Mouse (Mus musculus) embryonic facial prominence, embryonic 12.5 days (tissue): Measurements from ENCODE around the gene Cmc2. TPM values are rescaled to one million over a fixed set of nuclear protein-coding genes. Genes with fewer than 3 reads are reported as not detected.

Experiments
- ATAC-seq: fragments of 200-750 bp; cut with Nextera tagmentation; 2 replicates; pipeline ENCODE4 v1.8.0; 2017; ENCODE audit not compliant: insufficient number of reproducible peaks, insufficient read depth, low FRiP score, low TSS enrichment
- H3K27ac ChIP-seq: fragments of 300-500 bp; sonication (generic); 2 replicates; pipeline ENCODE4 v1.5.1; 2016; ENCODE audit warnings: mild to moderate bottlenecking
- H3K27me3 ChIP-seq: fragments of 300-500 bp; sonication (generic); 2 replicates; pipeline ENCODE4 v1.6.1; 2016; ENCODE audit warnings: mild to moderate bottlenecking, moderate library complexity
- H3K36me3 ChIP-seq: fragments of 300-500 bp; sonication (generic); 2 replicates; pipeline ENCODE4 v1.6.1; 2016; ENCODE audit warnings: mild to moderate bottlenecking
- H3K4me1 ChIP-seq: fragments of 300-500 bp; sonication (generic); 2 replicates; pipeline ENCODE4 v1.6.1; 2016
- H3K4me2 ChIP-seq: fragments of 300-500 bp; sonication (generic); replicated peaks from 2 replicates; pipeline ENCODE4 v1.6.1; 2016; ENCODE audit warnings: mild to moderate bottlenecking, moderate library complexity
- H3K4me3 ChIP-seq: fragments of 300-500 bp; sonication (generic); 2 replicates; pipeline ENCODE4 v1.5.1; 2016; ENCODE audit warnings: mild to moderate bottlenecking
- H3K9ac ChIP-seq: fragments of 300-500 bp; sonication (generic); 2 replicates; pipeline ENCODE4 v1.6.1; 2016; ENCODE audit warnings: mild to moderate bottlenecking, moderate library complexity
- H3K9me3 ChIP-seq: fragments of 300-500 bp; sonication (generic); 2 replicates; pipeline ENCODE4 v1.6.1; 2016; ENCODE audit warnings: mild to moderate bottlenecking, moderate library complexity
- WGBS: fragments of 180-500 bp; shearing (Covaris S2); methylation state at CpG from one replicate; pipeline ENCODE4 v1.1.7; 2016; 5-methylcytosine and 5-hydroxymethylcytosine counted together
- polyA plus RNA-seq: library from polyadenylated mRNA; unstranded; fragments of >200 nt; fragmentation: Nextera tagmentation; extraction: Ambion mirVana; gene quantifications from 2 replicates; pipeline ENCODE4 v1.2.1, GENCODE M21; 2016

Gene Cmc2
- 74.5 and 79.6 TPM in 2 replicates for polyA plus RNA-seq

DNA sequence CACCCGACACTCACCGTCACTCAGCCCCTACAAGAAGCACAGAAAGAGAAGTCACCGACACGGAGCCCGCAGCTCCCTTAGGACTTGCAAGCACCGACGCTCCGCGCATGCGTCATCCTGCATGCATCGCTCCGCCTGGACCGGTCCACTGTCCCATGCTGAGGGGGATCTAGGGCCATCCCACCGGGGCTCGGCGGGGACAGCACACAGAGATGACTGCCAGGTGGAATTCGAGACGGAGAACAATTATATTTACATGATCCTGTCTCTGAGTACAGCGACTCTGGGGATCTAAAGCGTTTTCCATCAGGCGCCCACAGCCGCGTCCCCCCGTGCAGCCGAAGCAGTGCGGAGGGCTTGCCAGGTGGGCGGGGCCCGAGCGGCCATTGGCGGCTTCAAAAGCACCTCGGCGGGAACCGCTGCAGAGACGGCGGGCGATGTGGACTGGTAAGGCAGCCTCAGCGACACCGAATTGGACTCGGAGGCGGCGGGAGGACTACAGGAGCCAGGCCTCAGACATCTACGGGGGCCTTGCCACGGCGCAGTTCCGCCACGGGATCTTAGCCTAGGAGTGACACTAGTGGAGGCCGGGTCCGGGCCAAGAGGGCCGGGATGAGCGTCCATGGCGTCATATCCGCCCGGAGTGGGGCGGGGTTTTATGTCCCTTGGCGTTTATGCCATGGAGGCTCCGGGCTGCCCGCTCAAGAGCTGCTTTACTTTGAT lies at the start of gene Cmc2, which contains the start of gene Cenpn:
Cmc2 (minus strand) TSS at position 119 of the 723 bp plus-strand sequence.
Cenpn (plus strand) TSS at position 394 of the 723 bp plus-strand sequence.
- peaks cover 15% of the 10 kb centered on the region for H3K4me1 ChIP-seq
- peak within 1 kb of the TSS; percentile 80 for H3K9ac ChIP-seq
- WGBS: under 1% methylated on average over 57 of the region's 57 CpGs
- no peaks in the 10 kb centered on the region for H3K9me3 ChIP-seq
- H3K4me2 ChIP-seq: peak within 1 kb of the TSS; percentile 65
- peaks cover 14% of the 10 kb centered on the region; the same call in 1 of the 2 replicates for H3K36me3 ChIP-seq
- H3K27me3 ChIP-seq: no peaks in the 10 kb centered on the region
- ATAC-seq: peak; percentile 91
- H3K4me3 ChIP-seq: peak within 1 kb of the TSS; percentile 72
- peak within 1 kb of the TSS; percentile 73 for H3K27ac ChIP-seq

DNA sequence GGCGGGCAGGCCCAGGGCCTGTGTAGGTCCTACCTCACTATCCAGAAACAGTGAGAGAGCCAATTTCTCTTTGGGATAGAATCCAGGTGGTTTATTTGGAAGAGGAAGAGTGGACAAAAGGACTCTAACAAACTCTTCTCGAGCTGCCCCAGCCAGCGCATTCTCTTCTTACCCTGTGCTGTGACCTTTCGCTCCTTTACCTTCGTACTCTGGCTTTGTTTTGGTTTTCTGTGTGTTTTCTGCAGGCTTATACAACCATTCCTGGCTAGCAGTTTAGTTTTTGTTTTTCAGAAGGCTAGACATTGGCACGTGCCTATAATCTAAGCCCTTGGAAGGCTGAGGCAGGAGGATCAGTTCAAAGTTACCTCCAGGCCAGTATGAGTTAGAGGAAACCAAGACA lies 48.3 kb upstream of the Cmc2 start:
- no peak overlapping the region for H3K4me3 ChIP-seq
- H3K4me2 ChIP-seq: no peak overlapping the region
- no peaks in the 10 kb centered on the region for H3K36me3 ChIP-seq
- 80% methylated on average over 6 of the region's 6 CpGs for WGBS
- no peaks in the 10 kb centered on the region for H3K4me1 ChIP-seq
- no peaks in the 10 kb centered on the region for H3K27me3 ChIP-seq
- H3K9me3 ChIP-seq: no peaks in the 10 kb centered on the region
- no peak overlapping the region for H3K9ac ChIP-seq
- no peak for ATAC-seq
- no peak overlapping the region for H3K27ac ChIP-seq

DNA sequence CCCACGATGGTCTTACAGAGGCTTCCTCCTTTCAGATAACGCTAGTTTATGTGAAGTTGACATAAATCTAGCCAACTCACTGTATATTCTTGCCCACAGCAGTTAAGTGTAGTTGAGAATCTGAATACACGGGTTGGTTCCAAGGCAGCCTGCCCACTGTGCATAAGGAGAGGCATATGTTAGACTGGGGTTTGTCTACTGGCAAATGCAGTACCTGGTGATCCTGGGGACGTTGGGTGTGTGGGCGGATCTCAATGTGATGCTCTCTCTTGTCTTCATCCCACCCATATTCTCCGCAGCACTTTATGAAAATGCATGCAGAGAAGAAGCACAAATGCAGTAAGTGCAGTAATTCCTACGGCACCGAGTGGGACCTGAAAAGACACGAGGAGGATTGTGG lies 33.2 kb upstream of the Cmc2 start:
- Histone ChIP-seq H3K4me1 (no peaks in the 10 kb centered on the region), H3K27me3 (no peaks in the 10 kb centered on the region), H3K36me3 (peaks cover 59% of the 10 kb centered on the region), H3K4me3 (no peak overlapping the region), H3K4me2 (no peak overlapping the region), H3K9ac (no peak overlapping the region), H3K9me3 (no peaks in the 10 kb centered on the region), H3K27ac (no peak overlapping the region)
- ATAC-seq: no peak
- WGBS: 93% methylated on average over 9 of the region's 9 CpGs

DNA sequence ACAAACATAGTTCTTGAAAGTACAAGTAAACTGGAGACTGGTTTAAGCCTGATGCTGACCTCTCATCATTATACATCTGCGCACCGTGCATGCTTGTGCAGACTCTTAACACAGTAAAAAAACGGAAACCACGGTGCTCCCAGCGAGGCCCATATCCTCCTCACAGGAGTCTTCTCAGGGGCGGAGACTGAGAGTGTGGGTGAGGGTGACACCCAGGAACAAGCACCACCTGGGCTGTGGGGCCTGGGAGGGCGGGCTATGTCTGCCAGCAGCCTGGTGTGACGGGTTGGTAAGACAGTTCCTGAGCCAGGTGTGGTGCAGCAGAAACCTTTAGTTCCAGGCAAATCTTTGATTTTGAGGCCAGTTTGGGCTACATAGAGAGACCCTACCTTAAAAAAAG lies 31.2 kb upstream of the Cmc2 start:
- 89% methylated on average over 8 of the region's 8 CpGs for WGBS
- no peaks in the 10 kb centered on the region for H3K9me3 ChIP-seq
- no peak overlapping the region for H3K4me3 ChIP-seq
- peaks cover 45% of the 10 kb centered on the region for H3K36me3 ChIP-seq
- ATAC-seq: no peak
- no peak overlapping the region for H3K4me2 ChIP-seq
- H3K27me3 ChIP-seq: no peaks in the 10 kb centered on the region
- no peaks in the 10 kb centered on the region for H3K4me1 ChIP-seq
- no peak overlapping the region for H3K27ac ChIP-seq
- H3K9ac ChIP-seq: no peak overlapping the region

DNA sequence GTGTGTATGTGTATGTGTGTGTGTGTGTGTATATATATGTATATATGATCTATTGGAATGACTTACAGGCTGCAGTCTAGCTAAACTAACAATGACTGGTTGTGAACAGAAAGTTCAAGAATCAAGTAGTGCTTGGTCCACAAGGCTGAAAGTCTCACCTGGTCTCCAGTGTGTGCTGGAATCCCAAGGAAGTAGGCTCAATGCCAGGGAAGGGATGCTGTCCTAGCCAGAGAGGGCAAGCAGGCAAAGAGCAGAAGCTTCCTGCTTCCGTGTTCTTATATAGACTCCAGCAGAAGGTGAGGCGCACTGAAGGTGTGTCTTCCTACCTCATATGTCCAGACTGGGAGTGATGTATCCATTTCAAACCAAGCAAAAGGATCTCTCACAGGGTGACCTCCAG lies 30.5 kb upstream of the Cmc2 start:
- H3K4me3 ChIP-seq: no peak overlapping the region
- peaks cover 39% of the 10 kb centered on the region for H3K36me3 ChIP-seq
- H3K4me1 ChIP-seq: no peaks in the 10 kb centered on the region
- no peaks in the 10 kb centered on the region for H3K9me3 ChIP-seq
- 93% methylated on average over 2 of the region's 2 CpGs for WGBS
- no peak overlapping the region for H3K9ac ChIP-seq
- no peaks in the 10 kb centered on the region for H3K27me3 ChIP-seq
- no peak overlapping the region for H3K4me2 ChIP-seq
- no peak for ATAC-seq
- no peak overlapping the region for H3K27ac ChIP-seq

DNA sequence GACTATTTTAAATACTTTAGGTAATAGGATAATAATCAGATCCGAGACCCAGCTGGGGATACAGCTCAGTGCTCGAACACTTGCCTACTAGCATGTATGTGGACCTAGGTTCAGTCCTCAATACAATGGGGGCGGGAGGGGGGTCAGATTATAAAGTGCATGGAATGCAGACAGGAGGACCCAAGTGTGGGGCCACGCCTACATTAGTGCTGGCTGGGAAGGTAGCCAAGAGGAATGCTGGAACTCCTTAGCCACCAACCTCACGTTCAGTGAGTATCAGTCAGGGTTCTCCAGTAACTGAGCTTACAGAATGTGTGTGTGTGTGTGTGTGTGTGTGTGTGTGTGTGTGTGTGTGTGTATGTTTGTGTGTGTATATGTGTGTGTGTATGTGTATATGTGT lies 30.1 kb upstream of the Cmc2 start:
- Histone ChIP-seq H3K27ac (no peak overlapping the region), H3K4me1 (no peaks in the 10 kb centered on the region), H3K4me2 (no peak overlapping the region), H3K4me3 (no peak overlapping the region), H3K9ac (no peak overlapping the region), H3K9me3 (no peaks in the 10 kb centered on the region), H3K36me3 (peaks cover 35% of the 10 kb centered on the region), H3K27me3 (no peaks in the 10 kb centered on the region)
- 69% methylated on average over 5 of the region's 5 CpGs for WGBS
- ATAC-seq: no peak

DNA sequence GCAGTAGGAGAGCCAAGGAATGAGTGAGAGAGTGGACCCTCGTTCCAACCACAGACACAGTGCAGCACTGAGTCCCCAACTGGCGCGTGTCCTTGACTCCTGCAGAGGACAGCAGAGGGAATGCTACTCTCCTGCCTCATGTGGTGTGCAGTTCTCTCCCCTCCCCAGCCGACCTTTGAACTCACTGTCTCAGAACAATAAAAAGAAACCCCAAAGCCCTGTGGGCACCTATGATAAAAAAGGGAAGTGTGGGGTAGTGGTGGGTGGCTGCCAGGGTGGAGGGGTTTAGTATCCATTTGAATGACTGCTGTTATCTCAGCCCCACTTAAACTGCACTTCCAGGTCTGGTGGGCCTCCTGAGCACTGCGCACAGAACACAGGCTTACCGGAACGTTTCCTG lies 26.3 kb upstream of the Cmc2 start:
- H3K36me3 ChIP-seq: no peaks in the 10 kb centered on the region
- no peak overlapping the region for H3K9ac ChIP-seq
- no peak overlapping the region for H3K4me2 ChIP-seq
- no peak overlapping the region for H3K4me3 ChIP-seq
- H3K4me1 ChIP-seq: peaks cover 12% of the 10 kb centered on the region
- no peak overlapping the region for H3K27ac ChIP-seq
- H3K27me3 ChIP-seq: no peaks in the 10 kb centered on the region
- no peak for ATAC-seq
- H3K9me3 ChIP-seq: no peaks in the 10 kb centered on the region
- 89% methylated on average over 7 of the region's 7 CpGs for WGBS

DNA sequence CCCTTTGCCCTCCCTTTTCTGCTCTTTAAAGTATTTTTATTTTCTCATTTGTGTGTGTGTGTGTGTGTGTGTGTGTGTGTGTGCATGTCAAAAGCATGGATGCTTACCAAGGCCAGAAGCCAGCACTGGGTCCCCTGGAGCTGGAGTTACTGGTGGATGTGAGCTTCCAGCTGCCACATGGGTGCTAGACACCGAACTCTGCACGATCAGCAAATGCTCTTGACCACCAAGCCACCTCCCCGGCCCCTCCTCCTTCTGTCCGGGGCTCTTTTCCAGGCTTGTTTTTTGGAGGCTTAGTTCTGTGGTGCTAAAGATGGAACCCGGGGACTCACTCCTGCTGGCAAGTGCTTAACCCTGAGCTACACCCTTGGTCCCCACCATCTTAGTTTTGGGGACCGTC lies 25.6 kb upstream of the Cmc2 start:
- Histone ChIP-seq H3K27me3 (no peaks in the 10 kb centered on the region), H3K4me1 (peaks cover 12% of the 10 kb centered on the region), H3K36me3 (no peaks in the 10 kb centered on the region), H3K4me2 (no peak overlapping the region), H3K27ac (no peak overlapping the region), H3K9me3 (no peaks in the 10 kb centered on the region), H3K4me3 (no peak overlapping the region), H3K9ac (no peak overlapping the region)
- 81% methylated on average over 6 of the region's 6 CpGs for WGBS
- ATAC-seq: no peak

DNA sequence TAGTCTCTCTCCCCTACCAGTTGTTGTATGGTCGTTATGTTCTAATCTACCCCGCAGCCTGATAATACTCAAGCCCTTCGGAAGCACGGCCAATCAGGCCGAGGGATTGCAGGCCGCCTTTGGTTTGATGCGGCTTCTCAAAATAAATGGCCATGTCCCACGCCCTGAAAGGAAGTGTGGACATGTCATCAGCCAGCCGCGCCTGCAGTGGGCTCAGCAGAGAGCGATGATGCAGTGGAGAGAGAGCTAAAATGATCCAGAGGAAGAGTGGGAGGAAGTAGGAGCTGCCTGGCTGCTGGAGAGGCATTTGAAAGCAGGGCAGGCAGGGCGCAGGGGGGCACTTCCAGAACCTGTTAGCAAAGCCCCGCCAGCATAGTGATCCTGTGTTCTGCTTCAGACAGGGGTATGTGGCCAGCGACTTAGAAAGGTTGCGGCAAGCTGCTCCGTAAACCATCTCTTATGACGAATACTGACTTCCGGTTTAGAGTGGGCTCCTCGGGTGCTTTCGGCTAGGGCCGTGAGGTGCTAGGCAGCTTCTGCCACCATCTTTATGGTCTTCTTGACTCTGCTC lies 25.1 kb upstream of the Cmc2 start:
- Histone ChIP-seq H3K9ac (no peak overlapping the region), H3K4me3 (no peak overlapping the region), H3K27me3 (no peaks in the 10 kb centered on the region), H3K4me2 (no peak overlapping the region), H3K27ac (no peak overlapping the region), H3K9me3 (no peaks in the 10 kb centered on the region), H3K4me1 (peaks cover 12% of the 10 kb centered on the region), H3K36me3 (no peaks in the 10 kb centered on the region)
- 82% methylated on average over 21 of the region's 21 CpGs for WGBS
- no peak for ATAC-seq

DNA sequence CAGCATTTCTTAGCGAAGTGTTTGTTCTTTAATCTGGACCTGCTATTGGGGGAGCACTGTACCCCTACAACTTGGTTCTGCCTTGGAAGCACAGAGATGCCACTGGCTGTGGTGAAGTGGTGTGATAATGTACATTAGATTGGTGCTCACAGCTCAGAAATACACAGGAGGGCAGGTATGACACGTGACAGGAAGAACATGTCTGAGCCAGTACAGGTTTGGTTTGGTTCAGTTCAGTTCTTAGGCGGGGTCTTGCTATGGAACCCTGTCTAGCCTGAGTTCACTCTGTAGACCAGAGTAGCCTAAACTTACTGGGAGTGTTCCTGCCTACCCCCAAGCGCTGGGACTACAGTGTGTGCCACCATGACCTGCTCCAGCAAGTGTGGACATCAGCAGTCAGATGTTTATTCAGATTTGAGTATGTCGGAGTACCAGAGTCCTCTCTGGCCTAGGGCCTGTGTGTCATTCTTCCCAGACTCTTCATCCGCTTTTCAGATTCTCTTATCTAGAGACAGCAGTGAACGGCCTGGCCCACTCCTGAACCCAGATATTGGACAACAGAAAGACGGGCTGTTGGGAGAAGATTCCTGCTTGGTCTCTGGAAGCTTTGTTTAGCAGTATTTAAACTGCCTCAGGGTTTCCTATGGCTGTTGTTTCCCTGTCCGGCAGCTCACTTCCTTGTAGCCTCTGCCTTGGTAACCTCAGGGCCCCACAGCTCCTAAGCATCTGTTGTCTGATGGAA lies 24.1 kb upstream of the Cmc2 start:
- Histone ChIP-seq H3K4me3 (no peak overlapping the region), H3K4me2 (no peak overlapping the region), H3K27ac (no peak overlapping the region), H3K36me3 (peaks cover 5% of the 10 kb centered on the region; the same call in 1 of the 2 replicates), H3K9me3 (no peaks in the 10 kb centered on the region), H3K4me1 (peaks cover 12% of the 10 kb centered on the region), H3K9ac (no peak overlapping the region), H3K27me3 (no peaks in the 10 kb centered on the region)
- WGBS: 74% methylated on average over 9 of the region's 9 CpGs
- ATAC-seq: no peak

DNA sequence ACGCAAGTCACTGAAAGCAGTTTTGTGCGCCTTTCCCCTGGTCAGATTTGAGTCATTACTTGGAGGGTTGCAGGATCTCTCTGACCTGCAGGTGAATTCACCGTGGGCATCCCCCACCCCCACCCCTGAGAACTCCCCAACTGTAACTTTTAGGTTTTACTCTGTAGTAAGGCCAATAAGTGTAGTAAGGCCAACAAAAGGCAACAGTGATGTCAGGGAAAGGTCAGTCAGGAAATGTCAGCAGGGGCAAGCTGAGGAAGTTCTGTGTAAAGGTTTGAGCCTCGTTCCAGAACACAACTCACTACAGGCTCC lies 23.1 kb upstream of the Cmc2 start:
- whole genome bisulfite sequencing: 10% methylated on average over 4 of the region's 4 CpGs

More for the DNA sequence above, 23.1 kb upstream of the Cmc2 start:
- Histone ChIP-seq H3K9ac (peak overlapping the region; percentile 82; the same call in 1 of the 2 replicates), H3K4me2 (peak overlapping the region; percentile 94), H3K36me3 (peaks cover 5% of the 10 kb centered on the region; the same call in 1 of the 2 replicates), H3K27ac (no peak overlapping the region), H3K9me3 (no peaks in the 10 kb centered on the region), H3K4me1 (peaks cover 12% of the 10 kb centered on the region), H3K4me3 (peak overlapping the region; percentile 94), H3K27me3 (no peaks in the 10 kb centered on the region)
- ATAC-seq: no peak
